Mouse (Mus musculus) megakaryocyte, embryonic 14.5 days (primary cell): ENCODE results near the gene Igfbp1.

Source experiments
- FLI1 ChIP-seq: IDR thresholded peaks from 2 replicates; pipeline ENCODE4 v1.6.1; 2012; ENCODE audit warnings: low read length, inconsistent platforms, mixed read lengths
- GATA1 ChIP-seq: IDR thresholded peaks from 3 replicates; pipeline ENCODE4 v1.6.1; 2012; ENCODE audit warnings: mixed read lengths, low read length, inconsistent platforms, borderline replicate concordance

DNA sequence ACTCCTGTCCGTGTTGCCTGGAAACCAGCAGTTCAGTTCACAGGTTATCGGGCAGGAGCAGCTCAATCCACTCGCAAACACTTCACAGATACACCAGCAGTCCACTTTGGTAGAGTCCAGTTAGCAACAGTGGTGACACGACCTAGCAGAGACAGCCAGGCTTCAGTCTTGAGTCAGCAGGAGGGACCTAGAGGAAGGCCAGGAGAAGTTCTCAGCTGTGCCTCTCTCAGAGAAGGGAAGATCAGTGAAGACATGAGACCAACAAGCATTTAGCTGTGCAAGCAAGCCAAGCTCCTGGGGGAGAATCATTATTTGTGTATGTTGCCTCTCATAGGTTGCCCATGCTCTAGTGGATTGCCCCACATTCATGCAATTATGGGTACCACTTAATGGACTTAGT is 30.5 kb downstream of the Igfbp1 start:
- TF ChIP-seq FLI1, result no peak
- TF ChIP-seq GATA1, result no peak
